Mouse (Mus musculus) embryonic facial prominence, embryonic 15.5 days (tissue): ENCODE results near the gene Raly. TPM values are rescaled to one million over a fixed set of nuclear protein-coding genes. Genes with fewer than 3 reads are reported as not detected.
"Not testable (repeated sequence)": the region's sequence is repeated elsewhere in the genome, so short reads cannot be mapped to it uniquely, and the experiment has no call there.

Experiments used
- ATAC-seq: fragments of 200-750 bp; cut with Nextera tagmentation; 2 replicates; pipeline ENCODE4 v1.8.0; 2017; ENCODE audit warnings: low read depth, moderate TSS enrichment; ENCODE audit not compliant: insufficient number of reproducible peaks, low FRiP score, low TSS enrichment
- H3K27ac ChIP-seq: fragments of 300-500 bp; sonication (generic); replicated peaks from 2 replicates; pipeline ENCODE4 v1.5.1; 2015; ENCODE audit warnings: mild to moderate bottlenecking, inconsistent platforms
- H3K27me3 ChIP-seq: fragments of 300-500 bp; sonication (generic); 2 replicates; pipeline ENCODE4 v1.6.1; 2015; ENCODE audit warnings: inconsistent platforms
- H3K36me3 ChIP-seq: fragments of 300-500 bp; sonication (generic); 2 replicates; pipeline ENCODE4 v1.6.1; 2015; ENCODE audit warnings: mild to moderate bottlenecking, inconsistent platforms
- H3K4me1 ChIP-seq: fragments of 300-500 bp; sonication (generic); 2 replicates; pipeline ENCODE4 v1.6.1; 2015; ENCODE audit warnings: inconsistent platforms
- H3K4me2 ChIP-seq: fragments of 300-500 bp; sonication (generic); replicated peaks from 2 replicates; pipeline ENCODE4 v1.6.1; 2015; ENCODE audit warnings: mild to moderate bottlenecking, inconsistent platforms
- H3K4me3 ChIP-seq: fragments of 300-500 bp; sonication (generic); replicated peaks from 2 replicates; pipeline ENCODE4 v1.5.1; 2015; ENCODE audit warnings: mild to moderate bottlenecking, inconsistent platforms
- H3K9ac ChIP-seq: fragments of 300-500 bp; sonication (generic); 2 replicates; pipeline ENCODE4 v1.6.1; 2015; ENCODE audit warnings: inconsistent platforms
- H3K9me3 ChIP-seq: fragments of 300-500 bp; sonication (generic); replicated peaks from 2 replicates; pipeline ENCODE4 v1.6.1; 2016; ENCODE audit warnings: inconsistent platforms
- WGBS: fragments of 180-500 bp; shearing (Covaris S2); methylation state at CpG from one replicate; pipeline ENCODE4 v1.1.7; 2015; 5-methylcytosine and 5-hydroxymethylcytosine counted together
- polyA plus RNA-seq: library from polyadenylated mRNA; unstranded; fragments of >200 nt; fragmentation: Nextera tagmentation; extraction: Ambion mirVana; gene quantifications from 2 replicates; pipeline ENCODE4 v1.2.1, GENCODE M21; 2015

Gene Raly
- polyA plus RNA-seq, 1 experiment from 2014 or later: 49.4 TPM

DNA sequence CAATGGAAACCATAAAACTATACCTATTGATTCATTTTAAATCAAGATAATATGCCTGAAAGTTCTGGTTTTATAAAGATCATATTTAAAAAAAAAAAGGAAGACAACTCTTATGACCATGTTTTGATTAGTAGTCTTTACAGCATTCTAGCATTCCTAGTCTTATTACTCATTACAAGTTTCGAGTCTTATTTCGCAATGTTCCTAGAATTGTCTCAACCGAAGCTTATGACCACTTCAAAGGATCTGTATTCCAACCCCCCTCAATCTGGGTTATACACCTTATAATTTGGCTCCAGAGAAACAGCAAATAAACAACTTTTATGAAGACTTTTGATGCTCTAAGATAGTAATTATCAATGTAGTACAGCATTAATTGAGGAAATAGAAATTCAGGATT, 111.2 kb downstream of the Raly start:
- H3K27ac ChIP-seq: no peak overlapping the region
- no peak overlapping the region for H3K4me3 ChIP-seq
- no peaks in the 10 kb centered on the region for H3K27me3 ChIP-seq
- no peaks in the 10 kb centered on the region for H3K36me3 ChIP-seq
- no peak for ATAC-seq
- H3K9me3 ChIP-seq: no peaks in the 10 kb centered on the region
- H3K4me1 ChIP-seq: no peaks in the 10 kb centered on the region
- H3K9ac ChIP-seq: no peak overlapping the region
- WGBS: 69% methylated on average over 3 of the region's 3 CpGs
- no peak overlapping the region for H3K4me2 ChIP-seq

DNA sequence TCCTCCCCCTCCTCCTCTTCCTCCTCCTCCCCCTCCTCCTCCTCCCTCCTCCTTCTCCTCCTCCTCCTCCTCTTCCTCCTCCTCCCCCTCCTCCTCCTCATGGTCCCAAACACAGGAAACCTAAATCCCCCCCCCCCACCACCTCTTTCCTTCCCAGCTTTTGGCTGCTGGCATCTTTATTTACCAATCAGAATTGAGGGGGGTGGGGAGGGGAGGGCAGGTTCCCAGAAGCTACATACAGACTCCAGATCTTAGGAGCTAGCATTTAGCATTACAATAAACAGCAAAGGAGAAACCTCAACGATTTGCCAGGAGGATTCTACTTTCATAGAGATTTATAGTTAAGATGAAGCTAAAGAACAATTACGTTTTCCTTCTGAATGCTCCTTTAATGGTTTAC, 114.9 kb downstream of the Raly start:
- Histone ChIP-seq H3K9ac (no peak overlapping the region), H3K4me2 (no peak overlapping the region), H3K4me3 (no peak overlapping the region), H3K9me3 (no peaks in the 10 kb centered on the region), H3K4me1 (no peaks in the 10 kb centered on the region), H3K27ac (no peak overlapping the region), H3K36me3 (no peaks in the 10 kb centered on the region), H3K27me3 (no peaks in the 10 kb centered on the region)
- 52% methylated on average over 2 of the region's 2 CpGs for WGBS
- no peak for ATAC-seq

DNA sequence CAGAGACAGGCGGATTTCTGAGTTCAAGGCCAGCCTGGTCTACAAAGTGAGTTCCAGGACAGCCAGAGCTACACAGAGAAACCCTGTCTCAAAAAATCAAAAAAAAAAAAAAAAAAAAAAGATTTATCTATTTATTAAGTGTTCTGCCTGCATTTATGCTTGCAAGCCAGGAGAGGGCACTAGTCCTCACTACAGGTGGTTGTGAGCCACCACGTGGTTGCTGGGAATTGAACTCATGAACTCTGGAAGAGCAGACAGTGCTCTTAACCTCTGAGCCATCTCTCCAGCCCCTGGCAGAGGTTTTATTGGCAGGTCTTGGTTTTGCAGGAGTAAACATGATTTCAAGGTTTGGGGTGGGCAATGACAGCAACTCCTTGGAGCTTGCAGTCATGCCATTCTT, 117.3 kb downstream of the Raly start:
- H3K4me3 ChIP-seq, ATAC-seq: not testable (repeated sequence)

DNA sequence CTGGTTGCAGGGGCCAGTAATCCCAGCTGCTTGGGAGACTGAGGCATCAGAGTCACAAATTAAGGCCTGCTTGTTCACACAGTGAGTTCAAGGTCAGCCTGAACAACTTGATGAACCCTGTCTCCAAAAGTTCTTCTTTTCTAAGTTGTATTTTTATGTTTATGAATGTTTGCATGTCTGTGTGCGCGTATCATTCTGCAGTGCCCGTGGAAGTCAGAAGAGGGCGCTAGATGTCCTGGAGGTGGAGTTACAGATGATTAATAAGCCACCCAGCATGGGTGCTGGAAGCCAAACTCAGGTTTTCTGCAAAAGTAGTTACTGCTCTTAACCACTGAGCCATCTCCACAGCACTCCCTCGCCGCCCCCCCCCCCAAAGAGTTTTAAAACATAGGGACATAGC, 118.9 kb downstream of the Raly start:
- 78% methylated on average over 6 of the region's 6 CpGs for WGBS
- no peak overlapping the region for H3K27ac ChIP-seq
- H3K4me2 ChIP-seq: no peak overlapping the region
- H3K36me3 ChIP-seq: no peaks in the 10 kb centered on the region
- no peak for ATAC-seq
- no peaks in the 10 kb centered on the region for H3K4me1 ChIP-seq
- H3K9me3 ChIP-seq: no peaks in the 10 kb centered on the region
- no peak overlapping the region for H3K9ac ChIP-seq
- H3K4me3 ChIP-seq: no peak overlapping the region
- no peaks in the 10 kb centered on the region for H3K27me3 ChIP-seq

More for the DNA sequence above, 117.3 kb downstream of the Raly start:
- not testable (repeated sequence) for H3K9ac ChIP-seq, H3K27me3 ChIP-seq, H3K27ac ChIP-seq, H3K36me3 ChIP-seq, H3K9me3 ChIP-seq, H3K4me1 ChIP-seq, H3K4me2 ChIP-seq
- WGBS: 48% methylated on average over 2 of the region's 2 CpGs

DNA sequence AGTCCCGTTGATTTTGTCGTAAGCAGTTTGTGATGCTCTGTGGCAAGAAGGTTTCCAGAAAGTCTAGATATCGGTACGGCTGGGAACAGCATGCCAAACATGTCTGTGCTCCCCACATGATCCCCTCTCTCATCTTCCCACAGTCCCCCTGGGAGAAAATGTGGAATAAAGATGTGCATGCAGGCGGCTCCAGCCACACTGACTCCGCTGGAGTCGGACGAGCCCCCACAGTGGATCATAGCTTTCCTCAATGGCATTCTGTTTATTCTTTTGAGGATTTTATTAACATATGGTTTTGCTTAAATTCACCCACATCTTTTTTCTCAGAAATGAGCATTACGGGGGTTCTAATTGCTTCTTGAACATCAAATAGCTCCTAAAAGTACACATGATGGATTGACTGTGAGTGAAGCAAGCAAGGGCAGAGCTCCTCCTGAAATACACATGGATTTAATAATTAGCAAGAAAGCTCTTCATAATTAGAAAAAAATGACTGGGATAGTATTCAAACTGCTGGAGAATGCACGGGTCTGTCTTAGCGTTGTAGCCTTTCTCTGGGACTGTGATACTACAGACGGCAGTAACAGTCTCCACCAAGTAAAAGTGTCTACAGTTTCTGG, 125.1 kb downstream of the Raly start:
- H3K4me1 ChIP-seq: 0 out of 2 replicates have a peak, but pooled peaks cover 4% of the 10 kb centered on the region
- H3K9me3 ChIP-seq: no peaks in the 10 kb centered on the region
- no peaks in the 10 kb centered on the region for H3K27me3 ChIP-seq
- no peak overlapping the region for H3K9ac ChIP-seq
- 29% methylated on average over 12 of the region's 12 CpGs for WGBS
- H3K36me3 ChIP-seq: no peaks in the 10 kb centered on the region
- ATAC-seq: peak; percentile 72
- peak overlapping the region; percentile 30 for H3K4me2 ChIP-seq
- peak overlapping the region; percentile 71; the same call in 1 of the 2 replicates for H3K27ac ChIP-seq
- H3K4me3 ChIP-seq: 0 out of 2 replicates have a peak overlapping the region, but pooled peaks have one; percentile 6

DNA sequence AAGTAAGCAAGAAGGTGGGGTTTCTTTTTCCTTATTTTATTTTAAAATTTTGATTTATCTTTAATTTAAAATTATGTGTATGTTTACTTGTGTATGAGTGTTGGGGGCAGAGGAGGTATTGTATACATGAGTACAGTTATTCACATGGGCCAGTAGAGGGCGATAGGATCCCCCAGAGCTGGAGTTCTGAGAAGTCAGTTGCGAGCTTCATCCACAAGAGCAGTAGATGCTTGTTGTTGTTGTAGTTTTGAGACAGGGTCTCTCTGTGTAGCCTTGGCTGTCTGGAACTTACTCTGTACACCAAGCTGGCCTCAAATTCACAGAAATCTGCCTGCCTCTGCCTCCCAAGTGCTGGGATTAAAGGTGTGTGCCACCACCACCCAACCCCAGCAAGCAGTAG, 125.7 kb downstream of the Raly start:
- Histone ChIP-seq H3K4me1 (0 out of 2 replicates have a peak, but pooled peaks cover 4% of the 10 kb centered on the region), H3K27me3 (no peaks in the 10 kb centered on the region), H3K9ac (no peak overlapping the region), H3K36me3 (no peaks in the 10 kb centered on the region), H3K4me2 (no peak overlapping the region; the same call in 1 of the 2 replicates), H3K27ac (peak overlapping the region; percentile 51), H3K4me3 (no peak overlapping the region), H3K9me3 (no peaks in the 10 kb centered on the region)
- ATAC-seq: no peak
- WGBS: 18% methylated on average over 2 of the region's 2 CpGs

Other genes with a start within 250 kb of the Raly start
- 0.83 and 1.3 TPM in 2 replicates for gene 1700003F12Rik, start 244.0 kb upstream of the Raly start, polyA plus RNA-seq
- gene Actl10, start 239.3 kb upstream of the Raly start, polyA plus RNA-seq: 0.17 and 0.25 TPM in 2 replicates
- gene Necab3, start 232.2 kb upstream of the Raly start, polyA plus RNA-seq: 3.4 and 4.3 TPM in 2 replicates
- 24.6 and 25.5 TPM in 2 replicates for gene E2f1, start 221.2 kb upstream of the Raly start, polyA plus RNA-seq
- 30.5 and 33.1 TPM in 2 replicates for gene Pxmp4, start 187.4 kb upstream of the Raly start, polyA plus RNA-seq
- 1.6 and 2.0 TPM in 2 replicates for gene Zfp341, start 177.8 kb upstream of the Raly start, polyA plus RNA-seq
- 0.49 TPM in 1 of 2 replicates, not detected in the other for gene 4930519P11Rik, start 177.7 kb upstream of the Raly start, polyA plus RNA-seq
- gene Chmp4b, start 139.4 kb upstream of the Raly start, polyA plus RNA-seq: 38.1 and 47.7 TPM in 2 replicates
- gene Gm14214, start 21.1 kb upstream of the Raly start, polyA plus RNA-seq: not detected in 2 replicates
- 18.8 and 20.1 TPM in 2 replicates for gene a, start 306 bp downstream of the Raly start, polyA plus RNA-seq
- gene Eif2s2, start 101.8 kb downstream of the Raly start, polyA plus RNA-seq: 96.8 and 103 TPM in 2 replicates
- 5.9 and 8.3 TPM in 2 replicates for gene Gm14226, start 227.2 kb downstream of the Raly start, polyA plus RNA-seq